Mouse (Mus musculus) mouse embryonic stem cell (cell line): ENCODE data around the gene Rad23a.
"Not testable (repeated sequence)": the region's sequence is repeated elsewhere in the genome, so short reads cannot be mapped to it uniquely, and the experiment has no call there.

Source experiments
- in situ Hi-C, 2 experiments: fragments of 300-500 bp; cut with MboI; formaldehyde crosslinking; loops; 1 replicate in 1 of 2; 3 replicates in 1 of 2; pipeline ENCODE4 v1.14.3; 2019 to 2020; ENCODE audit warnings: low sequenced_read_pairs in 2 of 2, low pct_unique_long_range_greater_than_20kb in 1 of 2, mixed read lengths in 1 of 2; ENCODE audit not compliant: unreplicated experiment in 1 of 2

Gene Rad23a

DNA sequence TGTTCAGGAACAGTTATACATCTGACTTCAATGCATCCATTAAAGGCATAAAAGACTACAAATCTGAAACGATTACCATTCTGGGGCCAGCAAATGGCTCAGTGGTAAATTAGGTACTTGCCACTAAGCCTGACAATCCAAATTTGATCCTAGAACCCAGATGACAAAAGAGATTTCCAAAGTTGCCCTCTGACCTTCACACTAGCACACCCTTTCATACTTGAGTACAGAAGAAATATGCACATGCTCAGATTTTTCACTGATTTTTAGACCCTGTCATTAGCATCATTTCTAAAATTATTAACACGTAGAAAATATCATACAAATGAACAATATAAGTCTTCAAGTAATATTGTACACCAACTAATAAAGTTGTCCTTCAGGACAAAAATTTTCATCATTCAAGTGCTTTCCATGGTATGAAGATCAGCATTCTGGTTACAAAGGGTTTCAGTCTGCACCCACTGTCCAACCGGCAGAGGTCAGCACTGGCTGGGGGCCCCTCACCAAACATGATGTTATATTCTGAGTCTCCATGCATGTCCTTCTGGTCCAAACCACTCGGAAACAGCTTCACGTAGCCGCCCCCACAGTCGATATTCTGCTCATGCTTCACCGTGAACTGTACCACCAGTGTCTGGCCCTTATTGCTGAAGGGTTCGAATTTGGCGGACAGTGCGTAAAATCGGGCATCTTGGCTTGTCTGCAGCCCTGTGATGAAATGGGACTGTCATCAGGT lies 5.1 kb upstream of the Rad23a start:
- in situ Hi-C loops = no loop called here

DNA sequence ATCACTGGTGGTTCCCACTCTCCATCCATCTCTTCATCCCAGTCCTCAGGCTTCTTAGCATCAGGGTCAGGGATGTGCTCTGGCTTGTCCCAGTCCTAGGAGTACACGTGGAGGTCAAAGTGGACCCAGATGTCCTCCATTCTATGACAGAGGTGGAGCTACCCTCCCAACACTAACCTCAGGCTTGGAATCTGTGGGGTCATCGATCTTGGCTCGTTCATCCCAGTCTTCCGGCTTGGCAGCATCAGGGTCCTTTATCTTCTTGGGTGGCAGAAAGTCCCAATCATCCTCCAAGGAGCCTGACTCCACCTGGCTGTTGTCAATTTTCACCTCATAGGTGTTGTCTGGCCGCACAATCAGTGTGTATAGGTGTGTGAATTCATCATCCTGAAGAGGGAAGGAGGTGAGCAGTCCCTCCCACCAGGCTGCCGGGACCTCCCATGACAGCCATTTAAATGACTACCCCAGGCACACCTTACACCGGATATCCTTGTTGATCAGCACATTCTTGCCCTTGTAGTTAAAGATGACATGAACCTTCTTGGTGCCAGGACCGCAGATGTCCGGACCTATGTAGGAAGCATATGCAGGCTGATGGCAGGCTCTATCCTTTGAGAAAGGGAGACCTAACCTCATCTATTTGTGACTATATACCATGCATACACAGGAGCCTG lies 4.1 kb upstream of the Rad23a start:
- in situ Hi-C loops = no loop called here

DNA sequence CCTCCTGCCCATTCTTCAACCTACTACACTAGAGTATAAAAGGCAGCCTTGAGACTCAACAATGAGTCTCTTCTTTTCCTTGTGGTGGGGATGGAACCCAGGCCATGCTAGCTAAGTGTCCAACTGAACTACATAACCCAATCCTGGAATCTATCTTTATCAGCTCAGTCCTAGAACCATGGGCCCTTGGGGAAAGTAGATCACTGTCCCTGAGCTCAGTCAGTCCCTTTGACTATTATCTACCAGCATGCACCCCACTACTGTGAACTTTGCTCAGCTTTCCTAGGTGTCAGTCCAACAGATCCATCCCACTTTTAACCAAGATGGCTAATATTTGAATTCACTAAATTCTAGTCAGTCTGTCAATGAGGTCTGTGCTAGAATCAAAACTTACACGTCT lies 1.0 kb upstream of the Rad23a start:
- in situ Hi-C loops = no loop called here

DNA sequence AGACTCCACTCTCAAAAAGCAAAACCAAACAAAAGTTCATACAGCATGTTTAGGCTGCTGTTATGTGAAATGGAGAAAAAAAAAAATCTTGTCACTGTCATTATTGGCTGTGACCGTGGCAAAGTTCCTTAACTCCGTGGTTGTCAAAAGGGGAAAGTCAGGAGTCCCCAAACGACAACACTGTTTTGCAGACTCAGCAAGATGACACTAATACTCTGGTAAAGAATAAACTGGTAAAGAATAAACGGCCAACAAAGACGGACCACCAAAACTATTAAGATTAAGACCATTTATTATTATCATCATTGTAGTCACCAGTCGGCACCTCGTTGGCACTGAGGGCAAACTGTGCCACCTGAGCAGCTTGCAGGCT lies 604 bp downstream of the Rad23a start:
- in situ Hi-C loops = no loop called here

DNA sequence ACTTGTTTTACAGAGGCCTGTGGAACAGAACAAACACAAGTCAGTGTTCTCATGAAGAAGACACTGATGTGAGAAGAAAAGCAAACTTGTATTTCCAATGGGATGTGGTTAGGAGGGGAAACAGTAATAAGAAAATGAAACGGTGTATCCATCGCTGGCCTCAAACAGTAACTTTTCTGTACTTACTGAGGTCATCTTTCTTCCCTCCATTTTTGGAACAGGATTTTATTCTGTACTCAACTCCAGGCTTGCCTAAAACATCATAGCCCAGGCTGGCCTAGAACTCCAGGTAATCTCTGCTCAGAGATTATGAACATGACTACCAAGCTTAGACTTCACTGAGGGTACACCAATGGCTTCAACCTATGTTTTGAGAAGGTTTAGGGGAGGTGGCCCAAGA lies 1.1 kb downstream of the Rad23a start:
- in situ Hi-C loops = no loop called here

DNA sequence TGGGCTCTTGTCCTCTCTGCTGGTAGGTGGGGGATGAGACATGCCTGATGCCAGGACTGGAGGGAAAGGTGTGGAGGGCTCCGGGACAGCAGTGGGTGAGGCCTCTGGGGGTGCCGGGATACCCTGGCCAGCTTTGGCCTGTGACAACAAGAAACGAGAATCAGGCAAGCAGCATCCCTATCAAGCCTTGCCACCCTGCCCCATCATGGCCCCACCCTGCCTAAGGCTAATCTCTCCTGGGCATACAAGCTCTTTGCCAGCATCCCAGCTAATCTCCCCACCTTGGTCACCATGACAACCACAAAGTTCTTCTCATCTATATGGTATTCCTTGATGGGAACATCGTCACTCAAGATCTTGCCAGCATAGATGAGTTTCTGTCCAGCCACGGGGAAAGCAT lies 2.0 kb downstream of the Rad23a start:
- in situ Hi-C loops = no loop called here

DNA sequence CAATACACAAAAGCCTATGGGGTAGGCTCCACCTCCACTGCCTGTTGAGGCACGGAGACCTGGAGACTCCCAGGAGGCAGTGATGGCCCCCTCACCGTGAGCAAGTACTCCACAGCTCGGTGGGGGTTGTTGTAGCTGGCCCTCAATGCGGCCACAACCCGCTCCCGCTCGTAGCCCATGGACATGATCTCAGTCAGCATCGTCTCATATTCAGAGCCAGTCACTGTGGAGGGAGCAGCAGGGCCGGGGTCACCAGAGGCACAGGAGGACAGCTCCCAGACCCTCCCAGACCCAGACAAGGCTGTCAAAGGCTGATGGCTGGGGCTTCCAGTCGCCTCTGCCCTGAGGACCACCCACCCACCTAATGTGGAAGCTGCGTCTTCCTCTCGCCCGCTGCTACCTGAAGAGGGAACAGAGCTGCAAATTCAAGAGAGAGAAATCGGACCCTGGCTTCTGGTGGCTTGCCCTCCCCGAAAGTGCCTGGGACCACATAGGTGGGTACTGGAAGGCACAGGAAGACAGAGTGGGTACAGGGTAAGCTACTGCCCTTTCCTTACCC lies 2.5 kb downstream of the Rad23a start:
- in situ Hi-C loops = no loop called here

DNA sequence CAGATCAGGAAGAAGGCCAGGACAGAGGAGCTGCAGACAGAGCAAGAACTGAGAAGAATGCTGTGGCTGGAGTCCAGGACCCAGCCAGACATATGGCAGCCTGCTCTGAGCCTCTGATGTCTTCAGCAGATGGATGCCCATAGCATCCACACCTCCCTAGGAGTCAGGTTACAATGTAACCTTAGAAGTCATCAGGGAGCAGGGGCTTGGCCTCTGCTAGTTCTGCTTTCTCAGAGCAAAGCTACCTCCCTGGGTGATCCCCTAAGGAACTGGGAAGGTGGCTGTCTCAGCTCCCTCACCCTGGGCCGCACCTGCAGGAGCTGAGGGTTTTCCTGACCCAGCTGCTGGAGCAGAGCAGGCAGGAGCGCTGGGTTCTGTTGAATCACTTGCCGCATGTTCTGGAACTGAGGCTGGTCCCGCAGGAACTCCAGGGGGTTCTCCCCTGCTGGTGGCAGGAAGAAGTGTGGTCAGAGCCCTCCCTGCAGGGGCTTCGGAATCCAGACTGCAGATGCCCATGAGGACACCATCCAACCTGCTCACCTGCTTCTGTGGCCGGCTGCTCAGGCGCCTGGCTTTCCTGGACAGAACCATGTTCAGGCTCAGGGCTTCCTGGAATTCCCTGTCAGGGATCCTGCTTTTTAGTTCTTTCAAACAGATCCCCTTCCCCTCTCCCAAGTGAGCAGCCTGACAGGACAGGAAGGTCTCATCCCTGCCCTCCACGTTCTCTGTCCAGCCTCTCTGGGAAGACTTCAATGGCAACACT lies 3.1 kb downstream of the Rad23a start:
- in situ Hi-C loops = no loop called here

DNA sequence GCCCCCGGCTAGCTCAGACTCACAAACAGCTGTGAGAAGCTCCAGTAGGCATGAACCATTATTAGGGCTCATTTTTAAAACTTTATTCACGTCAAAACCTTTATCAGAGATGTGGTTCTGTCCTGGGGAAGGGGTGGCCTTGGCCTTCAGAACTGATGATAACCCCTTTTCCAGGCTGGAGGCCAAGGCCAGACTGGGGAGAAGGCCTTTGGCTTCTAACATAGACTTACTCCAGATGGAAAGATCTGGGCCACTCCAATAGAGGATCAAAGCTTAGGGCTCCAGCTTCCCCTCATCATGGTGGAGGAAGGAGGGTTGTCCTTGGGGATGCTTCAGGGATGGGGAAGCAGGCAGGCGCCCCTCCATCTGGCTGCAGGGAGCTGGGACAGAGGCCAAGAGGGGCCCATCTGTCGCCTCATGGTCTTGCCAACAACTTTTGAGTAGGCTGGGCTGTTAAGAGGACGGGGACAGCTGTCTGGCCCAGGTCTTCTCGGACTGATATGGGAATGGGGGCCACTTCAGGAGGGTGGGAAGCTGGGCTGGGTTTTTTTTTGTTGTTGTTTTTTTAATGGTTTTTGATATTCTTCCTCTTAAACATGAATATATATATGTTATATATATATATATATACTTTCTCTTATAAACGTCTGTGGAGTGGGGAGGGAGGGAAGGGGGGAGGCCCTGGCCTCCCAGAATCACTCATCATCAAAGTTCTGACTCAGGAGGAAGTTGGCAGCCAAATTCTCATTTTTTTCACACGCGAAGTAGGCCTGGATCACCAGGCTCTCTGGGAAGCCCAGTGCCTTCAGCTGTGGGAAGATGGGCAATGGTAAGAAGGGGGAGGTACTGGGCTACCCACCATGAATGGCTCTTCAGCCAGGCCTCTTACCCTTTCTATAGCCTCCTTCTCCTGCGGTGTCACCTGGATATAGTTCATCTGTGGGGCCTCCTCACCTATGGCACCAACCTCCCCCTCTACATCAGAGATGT lies 5.3 kb downstream of the Rad23a start:
- in situ Hi-C loops = no loop called here

DNA sequence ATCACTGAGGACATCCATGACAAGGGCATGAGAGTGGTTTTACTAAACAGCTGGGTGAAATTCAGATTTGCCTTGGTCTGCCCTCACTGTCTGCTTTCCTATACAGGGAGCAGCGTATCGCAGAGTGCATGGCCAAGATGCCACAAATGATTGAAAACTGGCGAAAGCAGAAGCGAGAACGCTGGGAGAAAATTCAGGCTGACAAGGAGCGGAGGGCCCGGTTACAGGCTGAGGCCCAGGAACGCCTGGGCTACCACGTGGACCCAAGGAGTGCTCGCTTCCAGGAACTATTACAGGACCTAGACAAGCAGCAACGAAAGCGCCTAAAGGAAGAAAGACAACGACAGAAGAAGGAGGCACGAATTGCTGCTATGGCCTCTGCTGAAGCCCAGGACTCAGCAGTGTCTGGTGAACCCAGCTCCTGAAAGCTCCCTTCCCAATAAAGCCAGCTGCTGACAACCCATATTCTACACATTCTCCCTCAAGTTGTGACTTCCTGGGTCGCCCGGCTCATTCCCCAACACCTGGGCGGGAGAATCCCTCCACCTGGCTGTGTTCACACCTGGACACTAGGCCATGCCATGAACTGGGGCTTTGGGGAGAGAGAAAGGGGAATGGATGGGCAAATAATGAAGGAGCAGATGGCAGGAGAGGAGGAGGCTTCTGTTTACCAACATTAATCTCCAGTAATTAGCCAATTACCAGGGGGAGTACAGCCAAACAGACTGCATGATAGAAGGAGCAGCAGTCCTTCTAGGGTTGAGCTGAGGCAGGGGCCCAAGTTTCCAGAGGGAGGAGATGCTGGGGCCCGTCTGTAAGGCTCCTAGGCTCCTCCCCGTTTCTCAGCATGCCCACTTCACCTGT lies 6.2 kb downstream of the Rad23a start:
- in situ Hi-C loops = no loop called here

DNA sequence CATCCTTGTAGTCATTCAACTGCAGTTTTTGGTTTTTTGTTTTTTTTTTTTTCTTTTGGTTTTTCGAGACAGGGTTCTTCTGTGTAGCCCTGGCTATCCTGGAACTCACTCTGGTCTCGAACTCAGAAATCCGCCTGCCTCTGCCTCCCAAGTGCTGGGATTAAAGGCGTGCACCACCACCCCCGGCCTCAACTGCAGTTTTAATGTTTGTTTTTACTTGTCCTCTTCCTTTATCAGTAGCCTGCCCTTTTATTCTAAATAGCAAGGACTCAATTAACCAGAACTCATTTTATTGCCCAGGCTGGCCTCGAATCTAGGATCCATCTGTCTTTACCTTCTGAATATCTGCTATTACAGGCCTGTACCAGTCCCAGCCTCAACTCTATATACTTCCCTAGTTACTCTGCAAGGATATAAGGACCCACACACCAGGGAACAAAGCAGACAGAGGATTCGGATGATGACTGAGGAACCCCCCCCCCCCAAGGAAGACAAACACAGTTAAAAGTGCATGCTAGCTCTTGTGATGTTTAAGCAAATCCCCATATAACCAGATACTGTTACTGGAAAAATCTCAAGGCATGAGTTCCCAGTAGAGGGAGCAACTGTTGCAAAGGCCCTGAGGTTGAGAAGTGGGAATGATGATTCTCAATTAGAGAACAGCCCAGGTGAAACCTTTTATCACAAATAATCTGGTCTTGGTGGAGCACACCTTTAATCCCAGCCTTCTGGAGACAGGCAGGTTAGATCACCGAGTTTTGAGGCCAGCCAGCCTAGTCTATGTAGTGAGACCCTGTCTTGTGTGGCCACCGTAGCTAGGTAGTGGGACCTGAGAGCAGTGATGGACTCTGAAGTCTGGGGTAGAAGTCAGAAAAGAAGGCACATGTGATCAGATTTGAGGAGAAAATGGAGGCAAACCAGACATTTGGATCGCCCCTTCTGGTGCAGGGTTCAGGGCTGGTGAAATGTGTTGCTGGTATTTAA lies 7.4 kb downstream of the Rad23a start:
- in situ Hi-C loops = no loop called here

DNA sequence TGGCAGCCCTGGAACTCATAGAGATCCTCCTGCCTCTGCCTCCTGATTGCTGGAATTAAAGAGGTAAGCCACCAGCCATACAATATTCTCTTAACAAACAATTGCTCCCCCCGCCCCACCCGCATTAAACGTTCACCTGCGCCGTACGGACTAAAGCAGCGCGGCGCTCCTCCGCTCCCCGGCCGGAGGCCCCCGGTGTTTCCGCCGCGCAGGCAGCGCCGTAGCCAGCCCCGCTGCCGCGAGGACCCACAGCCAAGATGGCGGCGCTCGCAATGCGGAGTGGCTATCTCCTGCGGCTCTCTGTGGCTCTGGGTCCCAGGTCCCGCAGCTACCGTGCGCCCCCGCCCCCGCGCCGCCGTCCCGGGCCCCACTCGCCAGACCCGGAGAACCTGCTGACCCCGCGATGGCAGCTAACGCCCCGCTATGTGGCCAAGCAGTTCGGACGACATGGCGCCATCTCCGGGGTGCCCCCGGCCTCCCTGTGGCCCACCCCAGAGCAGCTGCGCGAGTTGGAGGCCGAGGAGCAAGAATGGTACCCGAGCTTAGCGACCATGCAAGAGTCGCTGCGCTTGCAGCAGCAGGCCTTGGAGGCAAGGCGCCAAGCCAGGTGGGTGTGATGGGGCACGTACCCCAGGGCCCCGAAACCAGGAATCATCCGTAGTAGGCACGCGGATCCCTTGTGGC lies 8.3 kb downstream of the Rad23a start:
- in situ Hi-C loops = no loop called here

DNA sequence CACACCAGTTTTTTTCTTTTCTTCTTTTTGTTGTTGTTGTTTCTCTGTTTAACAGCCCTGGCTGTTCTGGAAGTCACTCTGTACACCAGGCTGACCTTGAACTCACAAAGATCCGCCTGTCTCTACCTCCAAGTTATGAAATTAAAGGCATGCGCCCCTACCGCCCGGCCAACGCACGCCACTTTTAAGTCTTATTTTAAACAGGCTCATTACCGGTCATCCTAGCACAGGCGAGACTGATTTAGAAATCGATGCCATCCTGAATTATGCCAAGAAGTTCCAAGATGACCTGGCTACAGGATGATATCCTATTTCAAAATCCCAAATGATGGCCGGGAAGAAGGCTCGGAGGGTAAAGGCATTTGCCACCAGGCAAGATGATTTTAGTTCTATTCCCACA lies 9.0 kb downstream of the Rad23a start, which contains the start of gene Gadd45gip1:
Gene Gadd45gip1, plus strand, starts transcription at position 33 of the 400 bp plus-strand sequence.
- in situ Hi-C loops = no loop called here

DNA sequence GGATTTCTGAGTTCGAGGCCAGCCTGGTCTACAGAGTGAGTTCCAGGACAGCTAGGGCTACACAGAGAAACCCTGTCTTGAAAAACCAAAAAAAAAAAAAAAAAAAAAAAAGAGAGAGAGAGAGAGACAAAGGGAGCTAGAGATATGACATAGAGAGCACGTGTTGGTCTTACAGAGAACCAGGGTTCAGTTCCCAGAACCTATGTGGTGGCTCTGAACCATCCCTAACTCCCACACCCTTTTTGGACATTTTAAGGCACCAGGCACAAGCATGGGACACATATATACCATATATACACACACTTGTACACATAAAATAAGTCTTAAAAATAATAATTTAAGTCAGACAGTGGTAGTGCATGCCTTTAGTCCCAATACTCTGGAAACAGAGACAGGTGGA lies 13.9 kb downstream of the Rad23a start:
- in situ Hi-C loops = not testable (repeated sequence)

DNA sequence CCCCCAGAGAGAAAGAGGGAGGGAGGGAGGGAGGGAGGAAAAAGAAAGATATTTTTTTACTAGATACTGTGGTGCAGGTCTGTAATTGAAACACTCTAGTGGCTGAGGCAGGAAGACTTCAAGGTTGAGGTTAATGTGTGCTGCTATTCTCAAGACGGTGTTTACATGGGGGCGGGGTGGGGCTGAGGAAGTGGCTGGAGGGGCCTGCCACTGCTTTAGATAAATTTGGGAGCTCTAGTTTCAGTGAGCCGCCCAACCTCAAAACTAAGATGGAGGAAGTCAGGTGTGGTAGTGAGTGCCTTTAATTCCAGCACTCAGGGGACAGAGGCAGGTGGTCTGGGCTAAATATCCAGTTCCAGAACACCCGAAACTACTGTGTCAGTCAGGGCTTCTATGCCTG lies 14.8 kb downstream of the Rad23a start:
- in situ Hi-C loops = no loop called here

DNA sequence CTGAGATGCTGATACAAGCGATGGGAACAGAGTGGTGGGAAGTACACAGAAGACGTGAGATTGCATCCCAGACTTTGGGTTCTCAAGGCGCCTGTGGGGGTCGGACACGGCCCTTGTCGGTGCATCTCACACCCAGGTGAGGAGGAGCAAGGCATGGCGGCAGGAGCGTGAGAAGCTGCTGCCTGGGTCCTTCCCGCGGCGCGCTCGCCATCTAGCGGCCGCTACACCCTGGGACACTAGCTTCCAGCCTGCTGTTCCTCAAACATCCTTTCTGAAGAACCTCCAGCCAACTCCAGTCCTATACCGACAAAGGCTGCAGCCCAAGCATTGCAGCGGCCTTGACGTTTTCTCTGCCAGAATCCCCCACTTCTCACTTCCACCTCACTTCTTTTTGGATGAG lies 16.8 kb downstream of the Rad23a start:
- in situ Hi-C loops = no loop called here
